Mouse (Mus musculus) urinary bladder, adult 18-20 months (tissue): ENCODE measurements around the gene Mpzl3.
"Not testable (repeated sequence)": the region's sequence is repeated elsewhere in the genome, so short reads cannot be mapped to it uniquely, and the experiment has no call there.

Experiments used
- DNase-seq, 2 experiments: peaks; one replicate each; pipeline ENCODE4 v3.0.0; 2022; ENCODE audit warnings: low spot score in 2 of 2, mixed read lengths in 2 of 2

The Mpzl3 gene

DNA sequence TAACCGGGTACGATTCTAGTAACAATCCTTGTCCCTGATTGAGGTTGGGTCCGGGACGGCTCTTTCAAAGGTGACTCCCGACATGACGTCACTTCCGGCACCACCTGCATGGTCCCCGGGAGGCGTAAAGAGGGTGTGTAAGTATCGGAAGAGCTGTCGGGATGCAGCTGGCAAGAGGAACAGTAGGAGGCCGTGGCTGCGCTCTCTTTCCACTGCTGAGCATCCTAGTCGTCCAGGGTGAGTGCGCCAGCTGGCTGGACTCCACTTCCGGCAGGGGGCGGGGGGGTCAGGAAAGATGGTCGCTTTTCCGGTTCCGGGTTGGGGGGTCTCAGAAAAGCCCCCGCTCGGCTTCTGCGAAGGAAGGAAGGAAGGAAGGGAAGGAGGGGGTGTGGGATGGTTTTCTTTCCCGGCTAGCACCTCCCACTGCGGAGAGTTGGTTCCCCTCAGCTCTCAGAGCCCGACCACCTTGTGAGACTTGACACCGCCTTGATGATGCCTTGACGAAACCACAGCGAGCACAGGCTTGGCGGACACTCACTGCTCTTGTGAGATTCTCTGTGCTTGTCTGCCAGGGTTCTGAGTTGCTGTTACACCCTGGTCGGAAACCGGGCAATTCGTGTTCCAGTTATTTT lies at the start of gene Mpzl3:
Mpzl3 (plus strand) TSS at position 105 of the 632 bp plus-strand sequence.
- peak; percentile 62 to 66 for DNase-seq

- DNase-seq: no peak
Observed at GRCm38 (mm10) chr9:45007404-45007803, 47.6 kb upstream of the Mpzl3 start.

GRCm38 (mm10) chr9:45008342-45008741 lies 46.6 kb upstream of the Mpzl3 start:
- DNase-seq: no peak

DNA sequence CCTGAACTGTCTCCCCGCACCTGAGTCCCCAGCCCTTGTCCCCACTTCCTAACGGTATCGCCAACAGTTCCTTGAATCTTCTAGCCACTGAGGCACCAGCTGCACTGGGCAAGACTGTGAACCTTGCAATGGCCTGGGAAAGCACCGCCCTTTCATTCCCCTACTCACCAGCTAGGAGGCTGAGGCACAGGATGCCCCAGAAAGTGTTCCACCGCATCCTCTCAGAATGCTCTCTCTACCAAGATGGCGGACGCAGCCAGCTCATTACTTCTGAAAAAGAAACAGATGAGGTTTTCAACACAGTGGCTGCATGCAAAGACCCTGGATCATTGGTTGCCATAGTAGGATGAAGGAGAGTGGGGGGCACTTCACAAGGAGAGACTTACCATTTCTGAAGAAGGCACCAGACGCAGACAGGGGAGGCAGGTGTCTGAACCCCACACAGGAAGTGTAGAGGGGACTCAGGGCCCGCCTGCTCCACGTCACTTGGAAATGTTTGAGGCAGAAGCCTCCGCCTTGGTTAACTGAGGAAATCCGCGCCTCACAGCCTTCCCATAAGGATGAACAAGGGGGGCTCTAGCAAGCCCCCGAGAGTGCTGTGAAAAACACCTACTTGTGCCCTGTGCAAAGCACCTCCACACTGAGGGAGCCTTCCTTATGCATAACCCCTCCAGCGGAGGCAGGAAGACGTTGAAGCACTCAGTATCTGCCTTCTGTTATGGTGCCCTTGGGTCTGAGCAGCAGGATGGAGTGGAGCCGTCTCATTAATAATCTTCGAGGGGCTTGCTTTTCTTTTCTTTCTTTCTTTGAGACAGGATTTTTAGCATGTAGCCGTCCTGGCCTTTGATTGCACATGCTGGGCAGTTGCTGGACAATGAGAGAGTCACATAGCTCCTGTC lies 45.6 kb upstream of the Mpzl3 start, which contains the start of gene Cd3e:
Cd3e (minus strand) TSS at position 448 of the 899 bp plus-strand sequence.
- no peak for DNase-seq

GRCm38 (mm10) chr9:45010461-45010860 lies 44.5 kb upstream of the Mpzl3 start:
- DNase-seq: no peak

- no peak for DNase-seq
Observed at GRCm38 (mm10) chr9:45011291-45011690, 43.7 kb upstream of the Mpzl3 start.

GRCm38 (mm10) chr9:45014879-45015278 lies 40.1 kb upstream of the Mpzl3 start:
- no peak for DNase-seq

DNA sequence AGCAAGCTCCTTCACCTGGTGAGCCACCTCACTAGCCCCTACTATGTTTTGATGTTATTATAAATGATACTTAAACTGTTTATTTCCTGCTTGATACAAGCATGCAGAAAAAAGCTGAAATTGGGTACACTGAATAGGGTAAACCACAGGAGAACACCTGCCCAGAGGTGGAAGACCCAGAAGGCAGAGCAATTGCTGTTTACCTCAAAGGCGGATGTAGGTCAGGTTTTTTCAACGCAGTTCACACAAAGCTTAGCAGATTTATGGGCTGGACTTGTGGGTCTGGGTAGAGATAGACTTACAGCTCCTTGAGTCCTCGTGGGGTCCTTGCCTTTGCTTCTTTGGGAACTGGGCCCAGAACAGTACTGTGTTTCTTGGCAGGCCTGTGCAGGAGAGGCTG lies 39.1 kb upstream of the Mpzl3 start:
- no peak for DNase-seq

GRCm38 (mm10) chr9:45018031-45018430 lies 37.0 kb upstream of the Mpzl3 start:
- no peak for DNase-seq

GRCm38 (mm10) chr9:45022800-45023199 lies 32.2 kb upstream of the Mpzl3 start:
- DNase-seq: peak in 1 of 2 experiments; percentile 19

DNA sequence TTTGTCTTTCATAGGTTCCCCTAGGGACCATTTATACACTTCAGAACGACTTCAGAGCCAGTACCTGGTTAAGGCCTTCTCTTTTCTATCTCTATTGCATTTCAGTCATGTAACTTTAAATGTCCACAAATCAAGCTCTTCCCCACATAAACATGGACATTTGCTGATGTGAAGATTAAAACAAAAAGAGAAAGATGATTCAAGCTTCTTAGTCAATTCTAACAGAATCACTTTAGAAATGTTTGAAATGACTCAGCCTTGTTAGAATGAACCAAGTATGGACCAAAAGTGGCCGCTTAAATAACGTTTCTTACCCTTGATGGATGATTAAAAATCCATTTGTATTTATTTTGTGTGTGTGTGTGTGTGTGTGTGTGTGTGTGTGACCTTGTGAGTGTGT lies 31.3 kb upstream of the Mpzl3 start:
- no peak for DNase-seq

DNA sequence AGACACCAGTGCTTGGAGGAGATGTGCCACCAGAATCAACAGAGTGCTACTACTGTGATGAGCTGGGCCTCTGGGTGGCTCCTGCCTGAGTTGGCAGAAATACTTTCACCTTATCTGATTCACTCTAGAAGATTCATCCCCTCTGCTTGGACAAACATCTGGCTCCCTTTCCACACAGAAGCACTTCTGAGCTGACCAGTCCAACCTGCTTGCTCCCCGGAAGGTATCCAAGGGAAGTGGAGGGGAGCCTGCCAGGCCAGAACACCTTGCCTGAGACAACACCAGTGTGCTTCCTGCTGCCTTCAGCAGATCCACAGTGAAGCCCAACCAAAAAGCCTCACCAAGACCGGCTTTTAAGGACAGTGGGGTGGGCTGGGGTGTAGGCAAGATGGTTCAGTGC lies 30.8 kb upstream of the Mpzl3 start:
- peak in 1 of 2 experiments; percentile 47 for DNase-seq

GRCm38 (mm10) chr9:45027376-45027775 lies 27.6 kb upstream of the Mpzl3 start:
- no peak for DNase-seq

GRCm38 (mm10) chr9:45030341-45030740 lies 24.6 kb upstream of the Mpzl3 start:
- DNase-seq: no peak

- DNase-seq: no peak
Observed at GRCm38 (mm10) chr9:45032261-45032660, 22.7 kb upstream of the Mpzl3 start.

- DNase-seq: no peak
Observed at GRCm38 (mm10) chr9:45034526-45034925, 20.5 kb upstream of the Mpzl3 start.

GRCm38 (mm10) chr9:45037803-45038202 lies 17.2 kb upstream of the Mpzl3 start:
- DNase-seq: not testable (repeated sequence)

DNA sequence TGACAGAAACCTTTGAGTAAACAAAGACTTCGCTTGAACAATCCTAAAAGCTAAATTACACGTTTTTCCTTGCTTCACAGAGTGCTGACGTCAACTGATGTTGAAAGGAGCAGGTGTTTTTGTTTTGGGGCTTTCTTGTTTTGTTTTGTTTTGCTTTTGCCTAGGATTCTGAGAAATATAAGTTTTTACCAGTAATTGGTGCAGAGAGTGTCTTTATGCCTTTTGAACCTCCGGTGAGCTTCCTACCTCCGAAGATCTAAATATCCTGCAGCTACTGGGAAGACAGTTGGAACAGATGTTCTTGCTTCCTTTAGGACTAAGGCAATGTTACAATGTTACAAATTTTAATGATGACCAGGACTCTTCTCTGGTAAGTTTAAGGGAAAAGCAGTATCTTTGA lies 15.5 kb upstream of the Mpzl3 start, which contains the start of gene Mpzl2:
Mpzl2 (plus strand) TSS at position 301 of the 400 bp plus-strand sequence.
- no peak for DNase-seq

GRCm38 (mm10) chr9:45040066-45040845 lies 14.7 kb upstream of the Mpzl3 start:
- DNase-seq: no peak

DNA sequence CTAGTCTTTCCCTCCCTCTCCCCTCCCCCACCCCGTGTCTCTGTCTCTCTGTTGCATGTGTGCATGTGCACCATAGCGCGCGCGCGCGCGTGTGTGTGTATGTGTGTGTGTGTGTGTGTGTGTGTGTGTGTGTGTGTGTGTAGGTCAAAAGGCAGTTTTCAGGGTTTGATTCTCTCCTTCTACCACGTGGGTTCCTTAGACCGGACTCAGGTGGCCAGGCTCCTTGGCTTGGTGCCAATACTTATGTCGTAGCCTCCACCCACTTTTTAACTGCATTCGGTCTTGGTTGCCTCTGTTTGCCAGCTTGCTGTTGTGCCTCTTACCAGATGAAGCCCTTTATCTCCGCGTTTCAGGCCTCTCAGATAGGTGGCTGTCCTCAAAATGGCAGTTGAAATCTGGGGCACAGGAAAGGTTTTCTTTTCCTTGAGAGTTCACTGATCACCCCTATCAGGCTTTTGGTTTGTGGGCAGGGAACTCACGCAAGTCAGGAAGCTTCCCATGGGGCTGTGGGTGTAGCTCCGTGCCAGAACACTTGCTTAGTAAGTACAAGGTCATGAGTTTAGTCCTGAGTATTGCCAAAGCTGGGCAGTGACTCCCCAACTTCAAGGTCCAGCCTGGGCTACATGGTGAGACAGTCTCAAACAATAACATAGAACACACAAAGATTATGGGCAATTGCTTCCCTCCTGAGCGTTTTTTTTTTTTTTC lies 13.7 kb upstream of the Mpzl3 start:
- peak; percentile 27 to 48 for DNase-seq

GRCm38 (mm10) chr9:45042056-45042720 lies 12.8 kb upstream of the Mpzl3 start:
- peak; percentile 67 to 85 for DNase-seq
